Mouse (Mus musculus): ENCODE data around the gene Xylb. TPM values are rescaled to one million over a fixed set of nuclear protein-coding genes. Genes with fewer than 3 reads are reported as not detected.
"Not testable (repeated sequence)": the region's sequence is repeated elsewhere in the genome, so short reads cannot be mapped to it uniquely, and the experiment has no call there.

Gene Xylb
- polyA plus RNA-seq, 1 experiment from 2014 or later, result 2.7 TPM

DNA sequence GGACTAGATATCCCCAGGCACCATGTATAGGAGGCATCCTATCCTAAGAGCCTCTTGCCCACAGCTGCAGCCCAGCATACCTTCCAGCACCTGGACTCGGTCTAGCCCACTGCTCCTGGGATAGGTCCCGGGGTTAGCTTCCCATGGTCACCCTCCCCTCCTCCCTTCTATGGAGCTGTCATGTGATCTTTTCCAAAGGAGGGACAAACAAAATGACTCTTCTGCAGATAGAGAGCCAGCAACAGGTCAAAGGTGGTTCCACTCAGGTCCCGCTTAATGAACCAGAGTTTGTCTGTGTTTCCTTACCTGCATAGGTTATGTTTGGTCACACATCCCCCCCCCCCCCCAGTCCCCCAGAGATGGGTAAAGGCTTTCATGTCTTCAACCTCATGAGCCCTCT, 6.7 kb upstream of the Xylb start:
- no peak overlapping the region for H3K9ac ChIP-seq
- ATAC-seq (replicated peaks), result no peak
- peaks cover 23% of the 10 kb centered on the region for H3K36me3 ChIP-seq (replicated peaks)
- H3K4me1 ChIP-seq, result no peaks in the 10 kb centered on the region
- WGBS, result 90% methylated on average over 3 of the region's 3 CpGs
- H3K27me3 ChIP-seq (replicated peaks), result no peaks in the 10 kb centered on the region
- H3K4me3 ChIP-seq, result no peak overlapping the region
- H3K4me2 ChIP-seq, result no peak overlapping the region
- no peaks in the 10 kb centered on the region for H3K9me3 ChIP-seq
- no peak overlapping the region for H3K27ac ChIP-seq

DNA sequence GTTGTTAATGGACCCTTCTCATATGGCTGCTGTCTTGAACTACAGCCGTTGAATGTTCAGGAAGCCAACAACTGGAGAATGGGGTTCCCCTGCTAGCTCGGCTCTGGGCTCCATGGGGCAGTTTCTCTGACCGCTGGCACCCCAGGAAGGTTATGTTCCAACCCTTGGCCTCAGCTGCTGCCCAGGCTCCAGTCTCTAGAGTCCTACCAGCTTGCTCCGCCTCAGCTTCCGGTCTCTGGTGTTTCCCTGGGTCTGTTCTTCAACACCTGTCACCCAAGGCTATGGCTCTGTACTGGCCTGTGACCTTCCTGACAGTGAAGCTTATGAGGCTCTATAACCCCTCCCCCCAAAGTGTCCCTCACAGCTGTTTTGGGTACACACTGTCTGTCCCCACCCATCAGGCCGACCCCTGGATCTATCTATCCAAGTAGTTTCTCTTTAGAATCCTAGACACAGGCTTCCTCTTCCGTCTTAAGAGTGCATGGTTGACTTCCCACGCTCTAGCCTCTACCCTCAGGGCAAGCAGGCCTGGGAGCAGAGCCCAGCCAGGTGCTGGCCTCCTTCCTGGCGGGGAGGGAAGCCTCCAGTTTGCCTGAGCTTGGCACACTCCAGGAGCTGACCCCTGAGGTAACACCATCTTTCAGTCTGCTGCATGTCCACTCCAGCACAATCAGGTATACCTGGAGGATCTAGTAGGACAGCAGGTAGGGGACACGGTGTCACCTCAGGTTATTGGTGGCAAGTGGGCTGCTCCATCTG, 6.1 kb upstream of the Xylb start:
- Histone ChIP-seq H3K4me3 (no peak overlapping the region), H3K27me3 (replicated peaks) (no peaks in the 10 kb centered on the region), H3K4me2 (no peak overlapping the region), H3K36me3 (replicated peaks) (peaks cover 19% of the 10 kb centered on the region), H3K27ac (no peak overlapping the region), H3K9me3 (no peaks in the 10 kb centered on the region), H3K9ac (no peak overlapping the region), H3K4me1 (no peaks in the 10 kb centered on the region)
- 92% methylated on average over 10 of the region's 10 CpGs for WGBS
- no peak for ATAC-seq (replicated peaks)

DNA sequence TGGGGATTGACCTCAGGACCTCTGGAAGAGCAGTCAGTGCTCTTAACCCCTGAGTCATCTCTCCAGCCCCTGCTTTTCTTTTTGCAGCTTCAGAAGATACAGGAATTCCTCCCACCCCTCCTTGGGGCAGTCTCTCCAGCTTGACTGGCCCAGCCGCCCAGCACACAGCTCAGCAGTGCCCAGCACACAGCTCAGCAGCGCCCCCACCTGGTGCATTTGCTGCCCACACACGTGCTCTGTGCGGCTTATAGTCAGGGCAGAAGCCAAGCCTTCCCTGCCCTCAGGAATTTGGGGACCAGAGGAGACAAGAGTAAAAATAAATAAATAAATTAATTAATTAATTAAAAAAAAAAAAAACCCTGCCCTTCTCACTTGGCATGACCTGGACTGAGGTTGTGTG, 5.1 kb upstream of the Xylb start:
- 17% methylated on average over 4 of the region's 4 CpGs for whole genome bisulfite sequencing
- 0 out of 2 replicates have a peak, but pooled peaks have one; percentile 61 for ATAC-seq (replicated peaks)
- Histone ChIP-seq H3K4me2 (no peak overlapping the region), H3K27ac (no peak overlapping the region), H3K4me1 (no peaks in the 10 kb centered on the region), H3K4me3 (no peak overlapping the region), H3K27me3 (replicated peaks) (no peaks in the 10 kb centered on the region), H3K36me3 (replicated peaks) (peaks cover 14% of the 10 kb centered on the region), H3K9me3 (no peaks in the 10 kb centered on the region), H3K9ac (no peak overlapping the region)

DNA sequence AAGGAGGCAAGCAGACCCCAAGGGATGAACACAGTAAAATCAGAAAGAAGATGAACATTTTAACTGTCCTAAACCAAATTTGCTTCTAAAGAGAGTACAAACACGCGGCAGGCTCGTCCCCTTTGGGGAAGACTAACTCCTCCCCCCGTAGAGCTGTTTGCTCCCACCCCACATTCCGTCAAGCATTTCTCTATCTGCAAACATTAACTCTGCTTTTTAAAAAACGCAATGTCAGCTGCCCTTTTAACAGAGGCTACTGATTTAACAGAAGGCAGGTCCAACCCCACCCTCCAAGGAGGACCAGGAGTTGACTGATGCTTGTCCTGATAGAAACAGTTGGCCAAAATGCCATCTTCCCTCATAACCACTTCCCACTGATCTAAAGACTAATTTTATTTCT, 3.3 kb upstream of the Xylb start:
- WGBS, result 80% methylated on average over 6 of the region's 6 CpGs
- peaks cover 6% of the 10 kb centered on the region; the same call in 1 of the 2 replicates for H3K36me3 ChIP-seq (replicated peaks)
- peaks cover 7% of the 10 kb centered on the region; the same call in 1 of the 2 replicates for H3K4me1 ChIP-seq
- no peaks in the 10 kb centered on the region for H3K27me3 ChIP-seq (replicated peaks)
- H3K4me2 ChIP-seq, result no peak overlapping the region
- ATAC-seq (replicated peaks), result no peak
- no peak overlapping the region for H3K4me3 ChIP-seq
- no peak overlapping the region for H3K27ac ChIP-seq
- H3K9me3 ChIP-seq, result no peaks in the 10 kb centered on the region
- no peak overlapping the region for H3K9ac ChIP-seq

DNA sequence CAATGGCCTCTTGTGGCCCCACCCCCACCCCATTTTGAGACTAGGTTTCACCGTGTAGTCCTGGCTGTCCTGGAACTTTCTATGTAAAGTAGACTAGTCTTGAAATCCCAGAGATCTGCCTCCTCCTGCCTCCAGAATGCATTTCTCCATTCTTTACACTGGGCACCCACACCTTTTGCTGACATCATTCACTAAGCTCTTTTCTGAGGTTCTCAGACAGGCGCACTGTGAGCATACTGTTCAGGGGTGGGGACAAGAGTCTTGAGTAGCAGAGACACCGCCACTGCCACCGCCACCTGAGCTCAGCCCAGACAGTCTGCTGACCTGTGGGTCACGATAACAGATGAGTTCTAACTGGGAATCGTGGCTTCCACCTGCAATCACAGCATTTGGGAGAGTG, 1.2 kb upstream of the Xylb start:
- 85% methylated on average over 6 of the region's 6 CpGs for WGBS

DNA sequence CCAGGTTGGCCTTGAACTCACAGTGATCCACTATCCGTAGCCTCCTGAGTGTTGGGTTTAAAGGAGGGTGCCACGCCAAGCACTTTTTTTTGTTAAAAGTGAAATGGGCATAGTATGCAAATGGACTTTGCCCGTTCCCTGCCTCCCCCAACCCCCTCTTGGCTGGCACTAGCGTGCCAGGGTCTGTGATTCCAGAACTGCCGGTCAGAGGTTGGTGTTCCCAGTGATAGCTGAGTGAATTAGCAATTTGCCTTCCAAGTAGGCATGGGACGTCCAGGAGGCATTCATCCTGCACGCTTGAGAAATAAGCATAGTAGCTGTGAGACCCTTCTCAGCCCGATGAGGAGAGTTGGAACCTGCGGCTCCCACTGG, 863 bp downstream of the Xylb start:
- ATAC-seq (replicated peaks), result no peak
- Histone ChIP-seq H3K9me3 (no peaks in the 10 kb centered on the region), H3K9ac (no peak overlapping the region), H3K36me3 (replicated peaks) (no peaks in the 10 kb centered on the region), H3K27me3 (replicated peaks) (no peaks in the 10 kb centered on the region), H3K4me1 (peaks cover 7% of the 10 kb centered on the region; the same call in 1 of the 2 replicates), H3K4me2 (peak overlapping the region; percentile 91), H3K27ac (no peak overlapping the region), H3K4me3 (peak overlapping the region; percentile 74)
- 33% methylated on average over 9 of the region's 9 CpGs for WGBS

More for the DNA sequence above, 1.2 kb upstream of the Xylb start:
- Histone ChIP-seq H3K27me3 (replicated peaks) (no peaks in the 10 kb centered on the region), H3K27ac (no peak overlapping the region), H3K4me2 (no peak overlapping the region), H3K9me3 (no peaks in the 10 kb centered on the region), H3K36me3 (replicated peaks) (no peaks in the 10 kb centered on the region), H3K4me1 (peaks cover 7% of the 10 kb centered on the region; the same call in 1 of the 2 replicates), H3K9ac (no peak overlapping the region), H3K4me3 (no peak overlapping the region)
- no peak for ATAC-seq (replicated peaks)

DNA sequence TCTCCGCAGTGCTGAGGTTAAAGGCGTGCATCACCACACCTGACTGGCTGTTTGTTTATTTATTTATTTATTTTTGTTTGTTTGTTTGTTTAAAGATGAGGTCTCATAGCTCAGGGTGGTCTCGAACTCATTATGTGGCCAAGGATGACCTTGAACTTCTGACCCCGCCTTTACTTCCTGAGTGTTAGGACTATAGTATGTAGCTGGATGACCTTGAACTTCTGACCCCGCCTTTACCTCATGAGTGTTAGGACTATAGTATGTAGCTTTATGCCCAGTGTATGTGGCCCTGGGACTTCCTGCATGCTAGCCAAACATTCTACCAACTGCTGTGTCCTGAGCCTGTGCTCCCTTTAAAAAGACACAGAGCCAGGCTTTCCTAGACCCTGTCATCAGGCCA, 4.2 kb downstream of the Xylb start:
- peaks cover 7% of the 10 kb centered on the region; the same call in 1 of the 2 replicates for H3K4me1 ChIP-seq
- no peak for ATAC-seq (replicated peaks)
- no peak overlapping the region for H3K4me2 ChIP-seq
- 94% methylated on average over 5 of the region's 5 CpGs for WGBS
- H3K9ac ChIP-seq, result no peak overlapping the region
- H3K36me3 ChIP-seq (replicated peaks), result no peaks in the 10 kb centered on the region
- H3K27me3 ChIP-seq (replicated peaks), result no peaks in the 10 kb centered on the region
- no peak overlapping the region for H3K27ac ChIP-seq
- H3K9me3 ChIP-seq, result no peaks in the 10 kb centered on the region
- H3K4me3 ChIP-seq, result no peak overlapping the region

DNA sequence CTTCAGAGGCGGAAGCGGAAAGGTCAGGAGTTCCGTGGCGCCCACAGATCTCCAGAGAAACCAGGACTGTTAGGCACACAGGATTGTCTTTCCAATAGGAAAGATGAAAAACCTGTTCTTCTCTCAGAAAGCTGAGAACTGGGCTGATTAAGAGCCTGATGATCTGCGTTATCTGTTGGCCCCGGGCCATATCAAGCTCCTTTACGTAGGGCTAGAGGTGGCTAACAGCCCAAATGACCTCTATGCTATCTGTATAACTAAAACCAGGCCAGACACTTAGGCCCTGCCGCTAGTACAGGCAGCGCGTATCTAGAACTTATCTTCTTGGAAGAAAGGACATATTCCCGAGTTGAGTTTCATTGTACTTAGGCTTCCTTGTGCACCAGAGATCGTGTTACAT, 6.0 kb downstream of the Xylb start:
- 88% methylated on average over 12 of the region's 12 CpGs for WGBS
- Histone ChIP-seq H3K9me3 (no peaks in the 10 kb centered on the region), H3K27ac (no peak overlapping the region), H3K27me3 (replicated peaks) (no peaks in the 10 kb centered on the region), H3K9ac (no peak overlapping the region), H3K4me2 (no peak overlapping the region), H3K36me3 (replicated peaks) (no peaks in the 10 kb centered on the region), H3K4me3 (no peak overlapping the region), H3K4me1 (no peaks in the 10 kb centered on the region)
- no peak for ATAC-seq (replicated peaks)

DNA sequence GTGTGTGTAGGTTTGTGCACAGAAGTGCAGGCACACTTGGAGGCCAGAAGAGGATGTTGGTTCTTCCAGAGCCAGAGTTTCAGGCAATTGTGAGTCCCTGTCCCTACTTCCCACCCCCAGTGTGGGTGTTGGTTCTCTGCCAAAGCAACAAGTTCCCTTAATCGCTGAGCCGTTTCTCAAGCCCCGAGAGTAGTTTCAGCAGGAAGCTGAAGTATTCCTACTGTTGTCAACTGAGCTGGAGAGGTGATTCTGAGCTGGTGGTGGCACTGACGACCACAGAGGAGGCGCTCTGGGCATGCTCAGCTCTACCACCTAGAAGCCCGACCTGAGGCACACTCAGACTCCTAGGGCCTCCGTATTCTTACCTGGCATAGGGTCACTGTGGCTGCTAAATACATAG, 8.1 kb downstream of the Xylb start, which contains the start of gene Slc22a14:
Gene Slc22a14, minus strand, starts transcription at position 270 of the 400 bp plus-strand sequence.
- Histone ChIP-seq H3K36me3 (replicated peaks) (no peaks in the 10 kb centered on the region), H3K4me1 (no peaks in the 10 kb centered on the region), H3K4me2 (no peak within 1 kb of the TSS), H3K27me3 (replicated peaks) (no peaks in the 10 kb centered on the region), H3K4me3 (no peak within 1 kb of the TSS), H3K27ac (no peak within 1 kb of the TSS), H3K9ac (no peak within 1 kb of the TSS), H3K9me3 (no peaks in the 10 kb centered on the region)
- ATAC-seq (replicated peaks), result no peak
- 78% methylated on average over 7 of the region's 7 CpGs for whole genome bisulfite sequencing

DNA sequence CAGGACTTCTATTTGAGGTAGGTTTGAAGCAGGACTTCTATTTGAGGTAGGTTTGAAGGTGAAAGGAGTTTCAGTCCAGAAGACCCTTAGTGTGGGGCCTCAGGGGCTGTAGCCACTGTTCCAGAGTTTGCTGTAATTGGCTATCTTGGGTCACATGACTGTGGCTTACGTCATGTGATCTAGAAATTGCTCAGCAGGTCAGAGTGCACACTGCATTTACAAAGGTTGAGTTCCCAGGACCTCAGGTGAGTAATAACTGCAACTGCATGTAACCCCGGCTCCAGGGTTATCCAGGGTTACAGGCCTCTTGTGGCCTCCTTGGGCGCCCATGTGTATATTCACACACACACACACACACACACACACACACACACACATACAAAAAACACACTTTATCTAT, 11.2 kb downstream of the Xylb start:
- WGBS, result 95% methylated on average over 3 of the region's 3 CpGs
- Histone ChIP-seq H3K27me3 (replicated peaks) (no peaks in the 10 kb centered on the region), H3K4me3 (no peak overlapping the region), H3K4me2 (no peak overlapping the region), H3K9me3 (no peaks in the 10 kb centered on the region), H3K4me1 (no peaks in the 10 kb centered on the region), H3K27ac (no peak overlapping the region), H3K9ac (no peak overlapping the region), H3K36me3 (replicated peaks) (no peaks in the 10 kb centered on the region)
- ATAC-seq (replicated peaks), result no peak

DNA sequence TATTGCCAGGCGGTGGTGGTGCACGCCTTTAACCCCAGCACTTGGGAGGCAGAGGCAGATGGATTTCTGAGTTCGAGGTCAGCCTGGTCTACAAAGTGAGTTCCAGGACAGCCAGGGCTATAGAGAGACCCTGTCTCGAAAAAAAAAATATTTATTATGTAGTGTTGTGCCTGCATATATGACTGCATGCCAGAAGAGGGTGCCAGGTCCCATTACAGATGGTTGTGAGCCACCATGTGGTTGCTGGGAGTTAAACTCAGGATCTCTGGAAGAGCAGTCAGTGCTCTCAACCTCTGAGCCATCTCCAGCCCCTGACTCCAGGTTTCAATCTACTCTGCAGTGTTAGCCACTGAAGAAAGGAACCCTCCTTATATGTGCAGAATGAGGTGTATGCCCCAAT, 13.6 kb downstream of the Xylb start:
- not testable (repeated sequence) for H3K4me3 ChIP-seq; H3K4me1 ChIP-seq; H3K4me2 ChIP-seq; H3K9me3 ChIP-seq; ATAC-seq (replicated peaks); H3K9ac ChIP-seq; H3K27me3 ChIP-seq (replicated peaks); H3K36me3 ChIP-seq (replicated peaks); H3K27ac ChIP-seq
- 94% methylated on average over 4 of the region's 4 CpGs for WGBS

DNA sequence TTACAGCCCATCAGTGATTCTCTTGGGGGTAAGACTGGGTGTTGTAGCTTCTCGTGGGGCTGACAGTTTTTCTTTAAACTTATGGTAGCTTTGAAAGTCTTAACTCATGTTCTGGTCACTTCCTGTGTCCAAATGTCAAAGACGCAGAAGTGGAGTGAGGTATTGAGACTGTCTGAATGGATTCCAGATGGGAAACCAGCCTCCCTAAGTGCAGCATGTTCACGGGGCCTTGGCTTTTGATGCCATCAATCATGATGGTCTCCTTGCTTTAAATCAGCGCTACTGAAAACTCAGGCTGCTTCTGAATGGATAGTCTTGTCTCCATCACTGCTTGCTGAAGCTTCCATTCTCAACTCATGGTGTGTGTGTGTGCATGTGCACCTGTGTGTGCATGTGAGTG, 14.1 kb downstream of the Xylb start:
- H3K4me3 ChIP-seq, result no peak overlapping the region
- no peaks in the 10 kb centered on the region for H3K36me3 ChIP-seq (replicated peaks)
- ATAC-seq (replicated peaks), result no peak
- no peaks in the 10 kb centered on the region for H3K9me3 ChIP-seq
- WGBS, result 84% methylated on average over 4 of the region's 4 CpGs
- no peak overlapping the region for H3K9ac ChIP-seq
- no peaks in the 10 kb centered on the region for H3K4me1 ChIP-seq
- no peak overlapping the region for H3K27ac ChIP-seq
- no peak overlapping the region for H3K4me2 ChIP-seq
- H3K27me3 ChIP-seq (replicated peaks), result no peaks in the 10 kb centered on the region

DNA sequence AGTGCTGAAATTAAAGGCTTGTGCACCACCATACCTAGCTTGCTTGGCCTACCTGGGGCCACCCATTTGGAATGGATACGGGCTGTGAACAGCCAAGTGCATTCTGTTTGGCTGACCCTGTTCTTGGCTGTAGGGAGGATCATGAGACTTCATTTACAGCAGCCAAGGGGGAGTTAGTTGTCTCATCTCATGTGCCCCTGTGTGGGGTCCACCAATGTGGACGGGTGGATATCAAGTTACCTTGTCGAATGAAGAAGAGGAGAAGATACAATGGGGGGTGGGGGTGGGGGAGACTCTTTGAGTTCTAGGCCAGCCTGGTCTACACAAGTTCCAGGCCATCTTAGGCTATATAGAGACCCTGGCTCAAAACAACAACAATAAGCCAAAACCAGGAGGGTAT, 17.8 kb downstream of the Xylb start:
- H3K36me3 ChIP-seq (replicated peaks), result no peaks in the 10 kb centered on the region
- no peak overlapping the region for H3K27ac ChIP-seq
- 74% methylated on average over 3 of the region's 3 CpGs for WGBS
- no peak overlapping the region for H3K4me2 ChIP-seq
- H3K4me3 ChIP-seq, result no peak overlapping the region
- no peak for ATAC-seq (replicated peaks)
- H3K9ac ChIP-seq, result no peak overlapping the region
- H3K27me3 ChIP-seq (replicated peaks), result no peaks in the 10 kb centered on the region
- H3K4me1 ChIP-seq, result no peaks in the 10 kb centered on the region
- H3K9me3 ChIP-seq, result no peaks in the 10 kb centered on the region

Data from midbrain, embryonic 15.5 days (tissue).